Mouse (Mus musculus) cerebellum, adult 8-10 months (tissue): Measurements from ENCODE around the gene Acsl5.

Experiments
- DNase-seq: peaks from one replicate; pipeline ENCODE4 v3.0.0; 2022

Gene Acsl5

DNA sequence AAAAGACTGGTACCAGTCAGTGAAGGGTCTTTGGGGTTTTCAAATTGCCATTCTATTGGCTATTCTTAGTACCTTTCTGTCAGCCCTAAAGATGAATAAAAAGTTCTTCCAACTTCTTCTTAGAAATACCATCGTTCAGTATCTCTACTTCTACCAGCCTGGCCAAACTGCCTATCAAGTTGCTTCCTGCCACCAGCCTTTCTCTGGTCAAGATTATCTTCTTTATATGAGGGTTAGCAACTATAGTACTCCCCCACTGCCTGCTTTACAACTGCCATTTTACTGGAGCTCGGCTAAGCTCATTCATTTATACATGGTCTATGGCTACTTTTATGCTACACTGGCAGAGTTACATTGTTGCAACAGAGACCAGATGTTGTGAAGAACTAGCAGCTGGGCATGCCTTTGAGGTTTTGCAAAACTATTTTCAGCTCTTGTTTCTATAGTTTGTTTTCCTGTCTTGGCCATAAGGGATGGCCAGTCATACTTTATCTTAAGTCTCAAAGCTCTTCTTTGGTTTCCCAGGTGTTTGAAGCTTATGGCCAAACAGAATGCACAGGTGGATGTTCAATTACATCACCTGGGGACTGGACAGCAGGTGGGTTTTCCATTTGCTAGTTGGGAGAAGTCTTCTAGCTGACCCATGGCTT, 39.0 kb downstream of the Acsl5 start:
- no peak for DNase-seq

DNA sequence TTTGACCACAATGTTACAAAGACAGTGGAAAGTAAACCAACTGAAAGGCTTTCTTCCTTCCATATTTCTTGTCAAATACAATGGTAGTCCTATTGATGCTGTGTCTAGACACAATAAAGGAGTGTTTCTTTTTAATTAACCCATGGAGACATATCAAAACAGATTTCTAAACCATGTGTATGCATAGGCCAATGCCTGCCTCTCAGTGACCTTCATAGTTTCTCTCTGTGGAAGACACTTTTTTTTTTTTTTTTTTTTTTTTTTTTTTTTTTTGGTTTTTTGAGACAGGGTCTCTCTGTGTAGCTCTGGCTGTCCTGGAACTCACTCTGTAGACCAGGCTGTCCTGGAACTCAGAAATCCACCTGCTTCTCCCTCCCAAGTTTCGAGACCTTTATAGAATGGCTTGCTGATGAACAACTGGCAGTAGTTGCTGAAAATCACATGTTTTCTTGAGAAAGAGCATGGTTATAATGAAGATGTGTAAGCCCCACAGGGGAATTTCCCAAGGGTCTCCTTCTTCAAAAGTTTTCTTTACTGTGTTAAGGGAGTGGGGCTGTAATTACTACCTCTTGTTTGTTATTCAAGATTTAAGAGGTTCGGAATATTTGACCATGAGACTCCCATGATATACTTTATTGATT, 40.6 kb downstream of the Acsl5 start:
- DNase-seq = no peak

DNA sequence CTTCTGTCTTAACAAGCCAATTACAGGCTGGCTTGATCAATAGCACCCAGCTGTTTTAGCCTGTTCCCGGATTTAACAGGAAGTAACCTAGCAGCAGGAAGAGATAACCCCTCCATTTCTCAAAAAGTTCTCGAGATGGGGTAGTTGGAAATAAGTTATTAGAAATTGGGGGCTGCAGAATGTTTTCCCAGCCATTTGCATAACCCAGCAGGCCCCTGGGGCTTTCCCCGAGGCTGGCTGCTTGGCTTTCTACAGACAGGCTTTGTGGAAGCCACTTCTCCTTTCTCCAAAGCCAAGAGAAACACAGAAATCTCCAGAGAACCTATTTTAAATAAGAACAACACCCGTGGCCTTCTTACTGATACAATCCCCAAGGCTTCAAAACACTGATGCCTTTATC, 41.4 kb downstream of the Acsl5 start:
- no peak for DNase-seq

DNA sequence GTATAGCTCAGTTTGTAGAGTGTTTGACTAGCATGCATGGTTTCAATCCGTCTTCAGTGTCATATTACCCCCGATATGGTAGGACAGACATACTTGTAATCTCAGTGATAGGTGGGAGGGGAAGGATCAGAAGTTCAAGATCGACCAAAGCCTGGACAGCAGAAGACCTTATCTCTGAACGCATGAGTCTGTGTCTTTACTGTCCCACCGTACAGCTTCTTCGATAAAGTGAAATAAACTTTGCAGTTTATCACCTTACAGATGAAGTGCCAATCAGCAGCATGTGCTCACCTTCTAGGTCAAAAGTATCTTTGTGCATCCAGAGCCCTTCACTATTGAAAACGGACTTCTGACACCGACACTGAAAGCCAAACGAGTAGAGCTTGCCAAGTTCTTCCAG, 43.3 kb downstream of the Acsl5 start:
- DNase-seq = no peak

- no peak for DNase-seq
Measured at GRCm38 (mm10) chr19:55295556-55295955, 43.8 kb downstream of the Acsl5 start.

DNA sequence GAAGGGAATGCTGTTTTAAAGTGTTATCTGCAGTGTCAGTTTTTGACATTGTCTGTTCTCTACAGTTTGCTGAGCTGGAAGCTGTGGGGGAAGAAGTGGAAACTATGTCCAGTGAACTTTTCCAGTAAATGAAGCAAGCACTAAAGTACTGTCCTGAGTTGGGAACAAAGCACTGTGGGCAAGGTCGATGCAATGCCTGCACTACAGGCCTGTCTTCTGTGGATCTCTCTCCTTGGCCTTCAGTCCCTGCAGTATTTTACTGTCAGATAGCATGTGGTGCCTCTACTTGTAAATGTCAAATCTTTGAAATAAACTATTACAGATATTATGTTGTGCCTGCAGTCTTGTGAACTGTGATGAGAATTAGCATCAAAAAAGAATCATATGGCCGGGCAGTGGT, 44.6 kb downstream of the Acsl5 start:
- no peak for DNase-seq

DNA sequence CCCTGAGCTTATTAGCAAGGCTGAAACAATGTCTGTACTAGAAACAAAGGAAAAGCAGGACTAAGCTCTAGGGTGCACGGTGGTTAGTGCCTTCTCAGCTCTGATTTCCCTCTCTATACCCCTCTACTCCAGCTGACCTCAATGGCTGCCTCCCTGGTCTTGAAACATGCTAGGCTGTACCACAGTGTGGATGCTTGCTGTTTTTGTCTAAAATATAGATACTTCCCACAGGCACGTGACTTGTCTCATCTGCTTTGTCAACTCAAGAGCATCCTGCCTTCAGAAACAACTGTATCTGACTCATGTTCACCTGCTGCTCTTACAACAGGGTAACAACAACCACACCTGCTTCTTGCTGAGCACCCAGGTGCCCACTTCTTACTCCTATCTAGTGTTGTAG, 45.8 kb downstream of the Acsl5 start:
- DNase-seq = no peak

- no peak for DNase-seq
Measured at GRCm38 (mm10) chr19:55297961-55298360, 46.2 kb downstream of the Acsl5 start.

DNA sequence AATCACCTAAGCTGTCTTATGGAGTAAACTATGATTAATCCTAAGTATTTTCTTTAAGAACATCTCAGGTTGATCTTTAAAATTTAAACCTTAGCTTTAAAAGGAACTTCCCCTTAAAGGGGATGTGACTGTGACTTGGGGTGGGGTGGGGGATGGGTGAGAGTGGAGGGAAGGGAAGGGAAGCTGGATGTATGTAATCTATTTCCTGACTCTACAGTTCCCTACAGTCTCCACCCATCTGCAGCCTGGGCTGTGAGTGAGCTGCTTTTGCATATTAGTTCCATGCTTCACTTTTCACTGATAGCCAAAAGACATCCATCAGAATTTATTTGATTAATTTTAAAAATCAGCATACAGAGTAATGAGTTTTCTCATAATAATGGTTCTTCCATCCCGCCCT, 47.6 kb downstream of the Acsl5 start:
- DNase-seq = no peak

- no peak for DNase-seq
Measured at GRCm38 (mm10) chr19:55300525-55300924, 48.8 kb downstream of the Acsl5 start.

DNA sequence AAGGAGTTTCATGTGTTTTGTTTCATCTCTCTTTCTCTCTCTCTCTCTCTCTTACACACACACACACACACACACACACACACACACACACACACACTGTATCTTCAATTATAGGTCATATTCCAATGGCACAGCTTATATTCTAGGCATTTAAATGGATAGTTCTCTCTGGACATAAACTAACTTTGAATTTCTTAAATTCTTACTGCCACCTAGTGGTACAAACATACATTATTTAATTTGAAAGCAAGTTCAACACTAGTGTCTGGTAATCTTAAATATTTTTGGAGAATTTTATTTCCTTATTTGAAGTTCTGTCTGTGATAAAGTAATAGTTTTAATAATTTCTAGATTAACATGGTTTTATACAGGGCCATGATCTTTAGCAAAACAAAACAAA, 53.3 kb downstream of the Acsl5 start:
- no peak for DNase-seq

GRCm38 (mm10) chr19:55311874-55312273, 60.1 kb downstream of the Acsl5 start:
- DNase-seq = no peak

DNA sequence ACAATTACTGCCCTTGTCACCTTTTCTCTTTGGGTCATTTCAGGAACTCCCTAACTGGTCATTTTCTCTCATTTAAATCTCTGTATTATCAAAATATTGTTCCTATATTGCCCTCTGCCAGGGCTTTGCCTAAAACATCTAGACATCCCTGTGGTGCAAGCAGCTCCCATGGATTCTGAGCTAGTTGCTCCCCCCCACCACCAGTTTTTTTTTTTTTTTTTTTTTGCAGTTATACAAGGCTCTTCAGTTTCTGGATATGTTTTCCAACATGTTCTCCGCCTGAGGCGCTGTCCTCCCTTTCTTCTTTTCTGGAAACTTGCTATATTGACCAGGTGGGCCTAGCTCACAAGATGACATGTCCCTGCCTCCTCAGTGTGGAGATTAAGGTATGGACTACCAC, 61.9 kb downstream of the Acsl5 start:
- DNase-seq = no peak

- DNase-seq = peak; percentile 84
Measured at GRCm38 (mm10) chr19:55315452-55316108, 63.8 kb downstream of the Acsl5 start, which contains the start of gene Zdhhc6. Gene Zdhhc6 (minus strand): TSS chr19:55316032.

- DNase-seq = peak; percentile 90
Measured at GRCm38 (mm10) chr19:55316109-55316714, 64.5 kb downstream of the Acsl5 start, which contains the start of gene Vti1a. Gene Vti1a (plus strand): TSS chr19:55316295.

GRCm38 (mm10) chr19:55316901-55317300, 65.2 kb downstream of the Acsl5 start:
- no peak for DNase-seq

- no peak for DNase-seq
Measured at GRCm38 (mm10) chr19:55319036-55319435, 67.3 kb downstream of the Acsl5 start.

- DNase-seq = no peak
Measured at GRCm38 (mm10) chr19:55319521-55319920, 67.8 kb downstream of the Acsl5 start.

GRCm38 (mm10) chr19:55322604-55323003, 70.9 kb downstream of the Acsl5 start:
- DNase-seq = no peak

- no peak for DNase-seq
Measured at GRCm38 (mm10) chr19:55327510-55327909, 75.8 kb downstream of the Acsl5 start.

DNA sequence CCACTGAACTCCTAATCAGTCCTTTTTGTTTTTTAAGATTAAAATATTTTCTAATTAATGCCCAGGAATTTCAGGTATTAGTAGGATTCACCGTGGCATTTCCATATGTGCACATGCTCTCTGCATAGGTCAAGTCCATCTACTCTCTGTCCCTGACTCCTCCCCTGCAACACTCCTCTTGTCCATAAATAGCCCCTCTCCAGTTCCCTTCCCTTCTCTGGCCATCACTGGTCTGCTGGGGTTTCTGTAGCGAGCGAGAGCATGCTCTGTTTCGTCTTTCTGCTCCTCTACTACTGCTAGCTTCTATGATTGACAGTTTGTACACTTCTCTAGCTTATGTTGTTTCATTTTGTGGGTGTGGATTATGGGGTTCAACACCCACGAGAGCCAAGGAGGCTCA, 80.0 kb downstream of the Acsl5 start:
- no peak for DNase-seq

GRCm38 (mm10) chr19:55332641-55333268, 81.0 kb downstream of the Acsl5 start:
- DNase-seq = peak; percentile 64

GRCm38 (mm10) chr19:55335881-55336280, 84.1 kb downstream of the Acsl5 start:
- no peak for DNase-seq
